Mouse (Mus musculus) stomach, adult 2 months (tissue): ENCODE data around the gene Msantd1. TPM values are rescaled to one million over a fixed set of nuclear protein-coding genes. Genes with fewer than 3 reads are reported as not detected.

ENCODE experiments used
- polyA plus RNA-seq: library from polyadenylated mRNA; depleted of rRNA; stranded (reverse); fragments of >200 nt; gene quantifications from 2 replicates; pipeline ENCODE4 v1.2.3, GENCODE M21; 2012; rRNA removed

Gene Msantd1
- 1.7 and 2.6 TPM in 2 replicates for polyA plus RNA-seq

DNA sequence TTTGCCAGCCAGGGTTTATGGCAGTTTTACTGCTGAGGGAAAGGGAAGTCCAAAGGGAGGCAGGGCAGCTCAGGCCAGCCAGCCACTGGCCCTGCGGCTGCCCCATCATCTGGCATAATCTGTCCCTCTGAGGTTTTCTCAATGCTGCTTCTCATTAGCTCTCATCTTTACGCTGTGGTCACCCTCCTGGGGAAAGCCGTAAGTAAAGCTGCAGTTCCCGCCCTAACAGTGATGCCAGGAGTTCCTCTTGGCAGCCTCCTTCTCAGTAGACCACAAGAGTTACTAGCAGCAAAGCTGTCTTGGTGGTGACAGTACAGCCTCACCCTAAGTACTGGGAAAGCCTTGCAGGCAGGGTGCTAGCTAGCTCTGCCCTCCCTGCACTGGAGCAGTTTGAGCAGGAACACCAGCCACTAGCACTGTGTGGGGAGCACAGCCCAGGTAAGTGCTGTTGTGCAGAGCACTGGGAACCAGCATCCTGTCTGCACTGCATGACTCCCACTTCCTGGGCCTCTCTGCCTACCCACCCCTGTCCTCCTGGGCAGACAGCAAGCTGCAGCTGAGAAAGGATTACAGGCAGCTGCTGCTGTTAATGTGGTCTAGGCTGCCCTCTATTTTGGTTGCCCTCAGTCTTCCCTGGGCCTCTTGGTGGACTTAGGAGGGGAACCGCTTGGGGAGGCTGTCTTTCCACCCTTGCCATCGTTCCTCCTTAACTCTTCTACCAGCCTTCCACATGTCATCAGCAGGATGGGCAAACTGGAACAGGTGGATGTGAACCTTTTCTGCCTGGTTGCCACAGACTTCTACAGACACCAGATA, at the start of gene Msantd1:
Gene Msantd1 (plus strand): TSS at position 103 of the 816 bp plus-strand sequence.

DNA sequence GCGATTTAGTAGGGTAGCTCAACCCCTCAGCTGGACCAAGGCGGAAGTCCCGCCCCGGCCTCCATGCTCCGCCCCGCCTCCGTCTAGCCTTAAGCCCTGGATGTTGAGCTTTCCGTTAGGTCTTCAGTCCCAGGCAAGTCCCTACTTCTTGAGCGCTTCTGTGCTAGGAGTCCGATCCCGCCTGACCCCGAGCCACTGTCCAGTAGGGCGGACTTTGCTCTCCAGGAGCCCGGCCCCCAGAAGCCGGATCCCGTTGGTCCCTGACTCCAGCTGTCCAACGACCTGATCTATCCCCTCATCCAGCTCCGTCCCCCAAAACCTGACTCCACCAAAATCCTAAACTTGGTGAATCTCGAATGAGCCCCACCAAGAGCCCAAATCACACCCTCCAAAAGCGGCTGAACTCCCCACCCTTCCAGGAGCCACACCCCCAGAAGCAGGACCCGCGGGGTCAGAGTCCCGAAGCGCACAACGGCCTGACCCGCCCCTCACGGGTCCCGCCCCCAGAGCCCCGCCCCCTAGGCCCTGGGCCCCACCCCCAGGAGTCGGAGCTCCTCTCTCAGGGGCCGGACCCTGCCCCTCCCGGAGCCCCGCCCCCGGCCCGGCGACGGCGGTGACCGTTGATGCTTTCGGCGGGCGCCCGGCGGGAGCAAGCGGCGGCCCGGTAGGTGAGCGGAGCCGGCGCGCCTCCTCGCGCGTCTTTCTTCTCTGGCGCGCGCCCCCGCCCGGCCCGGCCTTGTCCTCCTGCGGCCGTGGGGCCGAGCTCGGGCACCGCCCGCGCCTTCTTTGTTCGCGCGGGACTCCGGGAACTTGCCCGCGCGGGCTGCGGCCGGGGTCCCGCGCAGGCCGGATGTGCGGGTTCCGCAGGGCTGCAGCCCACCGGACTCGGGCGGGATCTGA, 41.3 kb downstream of the Msantd1 start, which contains the start of gene Rgs12:
Gene Rgs12 (plus strand): TSS at position 585 of the 900 bp plus-strand sequence.

Other genes with a start within 250 kb of the Msantd1 start
- gene Nop14, start 247.9 kb upstream of the Msantd1 start, polyA plus RNA-seq = 4.3 and 4.9 TPM in 2 replicates
- 0.47 and 0.50 TPM in 2 replicates for gene Grk4, start 247.6 kb upstream of the Msantd1 start, polyA plus RNA-seq
- gene Htt, start 146.3 kb upstream of the Msantd1 start, polyA plus RNA-seq = 3.3 and 4.4 TPM in 2 replicates
- 17.8 and 18.9 TPM in 2 replicates for gene Rgs12, start 41.4 kb downstream of the Msantd1 start, polyA plus RNA-seq
- 37.5 and 62.4 TPM in 2 replicates for gene Hgfac, start 133.5 kb downstream of the Msantd1 start, polyA plus RNA-seq
- gene Dok7, start 148.8 kb downstream of the Msantd1 start, polyA plus RNA-seq = 1.9 and 3.1 TPM in 2 replicates
- gene Lrpap1, start 197.8 kb downstream of the Msantd1 start, polyA plus RNA-seq = 13.7 and 19.0 TPM in 2 replicates